Mouse (Mus musculus) Patski (cell line): ENCODE data around the gene Klf15. TPM values are rescaled to one million over a fixed set of nuclear protein-coding genes. Genes with fewer than 3 reads are reported as not detected.

Experiments used
- ATAC-seq: fragments of 100-300 bp; one replicate; pipeline ENCODE4 v1.8.0; 2021
- CTCF ChIA-PET: fragments of 350-600 bp; sonication (Branson Sonifier 250); formaldehyde crosslinking; loops from one replicate; lab custom pipeline; 2022; ENCODE audit warnings: inconsistent platforms; lab: Charles Lee
- POLR2A ChIA-PET: fragments of 350-600 bp; sonication (Branson Sonifier 250); formaldehyde crosslinking; loops from one replicate; lab custom pipeline; 2022; ENCODE audit warnings: antibody characterized with exemption, inconsistent platforms; lab: Charles Lee
- DNase-seq: peaks from one replicate; pipeline ENCODE4 v3.0.0-alpha.2; 2011; ENCODE audit warnings: low read depth, low spot score
- H3K27me3 ChIP-seq: fragments of 371-371 bp; one replicate; pipeline ENCODE4 v1.5.1; 2021
- CTCF ChIP-seq: fragments of 100-300 bp; IDR thresholded peaks from one replicate; pipeline ENCODE4 v1.5.1; 2021
- in situ Hi-C: fragments of 300-500 bp; cut with MboI; formaldehyde crosslinking; loops from 3 replicates; pipeline ENCODE4 v1.11.1; 2018; ENCODE audit warnings: low pct_unique_long_range_greater_than_20kb, mixed read lengths
- polyA plus RNA-seq: library from polyadenylated mRNA; unstranded; gene quantifications from one replicate; pipeline ENCODE4 v1.2.3, GENCODE M21; 2021

Klf15 gene
- polyA plus RNA-seq, 1 experiment from 2014 or later = 8.8 TPM

GRCm38 (mm10) chr6:90461771-90462170, 605 bp upstream of the Klf15 start:
- CTCF ChIA-PET = interaction anchor here (0.6 kb wide), 1 partner anchor 26 kb away, joined by 3 read pairs; no protein-coding TSS in a partner anchor
- POLR2A ChIA-PET = no interaction called here
- DNase-seq (no peak), ATAC-seq (no peak)
- in situ Hi-C loops = no loop called here
- no peaks in the 10 kb centered on the region for H3K27me3 ChIP-seq
- no peak for TF ChIP-seq CTCF

GRCm38 (mm10) chr6:90462841-90463227, 458 bp downstream of the Klf15 start:
- no peak for TF ChIP-seq CTCF
- in situ Hi-C loops = no loop called here
- ChIA-PET POLR2A (no interaction called here), CTCF (no interaction called here)
- ATAC-seq = no peak
- DNase-seq = no peak
- H3K27me3 ChIP-seq = no peaks in the 10 kb centered on the region

- no peaks in the 10 kb centered on the region for H3K27me3 ChIP-seq
- DNase-seq (no peak), ATAC-seq (peak; percentile 10)
- CTCF ChIA-PET = no interaction called here
- no peak for TF ChIP-seq CTCF
- in situ Hi-C loops = no loop called here
- POLR2A ChIA-PET = no interaction called here
Measured at GRCm38 (mm10) chr6:90463228-90463862, 969 bp downstream of the Klf15 start.

- CTCF ChIA-PET = no interaction called here
- H3K27me3 ChIP-seq = no peaks in the 10 kb centered on the region
- no peak for DNase-seq
- POLR2A ChIA-PET = no interaction called here
- ATAC-seq = no peak
- TF ChIP-seq CTCF = no peak
- in situ Hi-C loops = no loop called here
Measured at GRCm38 (mm10) chr6:90463890-90464421, 1.6 kb downstream of the Klf15 start.

- TF ChIP-seq CTCF = no peak
- in situ Hi-C loops = no loop called here
Measured at GRCm38 (mm10) chr6:90465028-90465640, 2.8 kb downstream of the Klf15 start.

GRCm38 (mm10) chr6:90466079-90466478, 3.7 kb downstream of the Klf15 start:
- CTCF ChIA-PET = no interaction called here
- no peak for TF ChIP-seq CTCF
- in situ Hi-C loops = no loop called here
- no peaks in the 10 kb centered on the region for H3K27me3 ChIP-seq
- POLR2A ChIA-PET = no interaction called here
- no peak for ATAC-seq
- no peak for DNase-seq

More at GRCm38 (mm10) chr6:90465028-90465640, 2.8 kb downstream of the Klf15 start:
- ChIA-PET CTCF (interaction anchor here (1.2 kb wide), 1 partner anchor 20 kb away, joined by 3 read pairs; no protein-coding TSS in a partner anchor), POLR2A (no interaction called here)
- H3K27me3 ChIP-seq = no peaks in the 10 kb centered on the region
- no peak for DNase-seq
- no peak for ATAC-seq

GRCm38 (mm10) chr6:90466847-90467410, 4.6 kb downstream of the Klf15 start:
- no peak for DNase-seq
- no peak for TF ChIP-seq CTCF
- POLR2A ChIA-PET = no interaction called here

GRCm38 (mm10) chr6:90468216-90468615, 5.8 kb downstream of the Klf15 start:
- ChIA-PET CTCF (no interaction called here), POLR2A (interaction anchor here (0.6 kb wide), 1 partner anchor 158 kb away, joined by 6 read pairs; no protein-coding TSS in a partner anchor)
- ATAC-seq (no peak), DNase-seq (no peak)
- H3K27me3 ChIP-seq = no peaks in the 10 kb centered on the region
- in situ Hi-C loops = no loop called here
- no peak for TF ChIP-seq CTCF

More at GRCm38 (mm10) chr6:90466847-90467410, 4.6 kb downstream of the Klf15 start:
- no peaks in the 10 kb centered on the region for H3K27me3 ChIP-seq
- ATAC-seq = no peak
- CTCF ChIA-PET = no interaction called here
- in situ Hi-C loops = no loop called here

GRCm38 (mm10) chr6:90469041-90469440, 6.7 kb downstream of the Klf15 start:
- no peak for DNase-seq
- in situ Hi-C loops = no loop called here
- no peak for ATAC-seq
- ChIA-PET POLR2A (no interaction called here), CTCF (no interaction called here)
- H3K27me3 ChIP-seq = no peaks in the 10 kb centered on the region
- TF ChIP-seq CTCF = no peak

- CTCF ChIA-PET = interaction anchor here (1.0 to 1.3 kb wide), 2 partner anchors 10 to 20 kb away, joined by 3 to 5 read pairs; no protein-coding TSS in a partner anchor
- POLR2A ChIA-PET = interaction anchor here (0.9 kb wide), 1 partner anchor 10 kb away, joined by 3 read pairs; no protein-coding TSS in a partner anchor
- no peaks in the 10 kb centered on the region for H3K27me3 ChIP-seq
- DNase-seq (no peak), ATAC-seq (no peak)
- TF ChIP-seq CTCF = no peak
- in situ Hi-C loops = no loop called here
Measured at GRCm38 (mm10) chr6:90470255-90470654, 7.9 kb downstream of the Klf15 start.
